8 mouse cellular contexts compared by ENCODE assay signal in genomic region chr3:52046895-52047372, GRCm38 (mm10). TPM values are rescaled to one million over a fixed set of nuclear protein-coding genes. Genes with fewer than 3 reads are reported as not detected.
A peak's percentile ranks its signal among the peaks of the same experiment; 100 is the strongest.
DNase-seq lines count a peak whose midpoint lies in the region; ATAC-seq lines count a peak whose summit lies in the region.

No protein-coding gene starts in this region.

- H3K9ac ChIP-seq in hindbrain, embryonic 12.5 days = peak overlapping the region; percentile 55

- WGBS in hindbrain, embryonic 12.5 days = under 1% methylated on average over 13 of the region's 13 CpGs

- H3K4me3 ChIP-seq in hindbrain, embryonic 12.5 days = peak overlapping the region; percentile 29

- peak overlapping the region; percentile 59 for H3K4me2 ChIP-seq in hindbrain, embryonic 12.5 days (replicated peaks)

- peak; percentile 90 for DNase-seq in Muller cell, postnatal 12 days (ENCODE audit: inconsistent ontology term)
- DNase-seq in cerebellum, adult 9-11 months = peak; percentile 95
- peak; percentile 89 for DNase-seq in frontal cortex, postnatal 10 days (ENCODE audit: low spot score in 2 of 2)
- peak; percentile 85 to 87 for DNase-seq in layer of hippocampus, postnatal 10 days (ENCODE audit: low spot score in 2 of 2)
- peak; percentile 98 for DNase-seq in lung, postnatal 10 days
- peak; percentile 90 for DNase-seq in ovary, postnatal 14 days (ENCODE audit: low spot score)
- peak; percentile 79 for DNase-seq in thymus, postnatal 10 days (ENCODE audit: low spot score in 2 of 2)

- H3K9me3 ChIP-seq in hindbrain, embryonic 12.5 days (replicated peaks) = no peaks in the 10 kb centered on the region

- ATAC-seq in hindbrain, embryonic 12.5 days (ENCODE audit: low FRiP score) = peak; percentile 83

- no peaks in the 10 kb centered on the region for H3K27me3 ChIP-seq in hindbrain, embryonic 12.5 days

- no peaks in the 10 kb centered on the region for H3K36me3 ChIP-seq in hindbrain, embryonic 12.5 days

- H3K27ac ChIP-seq in hindbrain, embryonic 12.5 days = peak overlapping the region; percentile 91

- H3K4me1 ChIP-seq in hindbrain, embryonic 12.5 days = peaks cover 48% of the 10 kb centered on the region

RNA-seq across cellular contexts. Expression of gene Maml3, which starts 57.9 kb away (rescaled TPM):
- 8.3 and 8.9 TPM in 2 replicates for polyA plus RNA-seq in hindbrain, embryonic 12.5 days (2016; fragmentation: Nextera tagmentation; extraction: Ambion mirVana)
- total RNA-seq in layer of hippocampus, postnatal 10 days (2021) = 1 to 10 TPM; 6.5 to 7.2 TPM

Comparison
In these comparisons a context has a peak if more than half of its experiments do, and no peak if none do; other contexts are left out.
1. Peak in every context shown above with its lines: DNase-seq, ATAC-seq, H3K4me3 ChIP-seq and H3K27ac ChIP-seq.